Mouse (Mus musculus): ENCODE measurements around the gene Kcnc1. TPM values are rescaled to one million over a fixed set of nuclear protein-coding genes. Genes with fewer than 3 reads are reported as not detected.

Gene Kcnc1
- polyA plus RNA-seq, 1 experiment from 2014 or later, result 0.06 TPM

- Histone ChIP-seq H3K4me1 (ENCODE audit: control insufficient read depth, low read depth, low read length) (no peaks in the 10 kb centered on the region), H3K27me3 (ENCODE audit: control insufficient read depth, insufficient read depth, low read depth, low read length) (no peaks in the 10 kb centered on the region), H3K4me2 (ENCODE audit: low read depth, low read length) (no peak overlapping the region), H3K9ac (ENCODE audit: low read depth, low read length) (no peak overlapping the region), H3K4me3 (ENCODE audit: low read depth, low read length) (no peak overlapping the region), H3K9me3 (replicated peaks; ENCODE audit: control insufficient read depth, low read length) (no peaks in the 10 kb centered on the region), H3K27ac (ENCODE audit: low read length) (no peak overlapping the region), H3K36me3 (ENCODE audit: control insufficient read depth, insufficient read depth) (no peaks in the 10 kb centered on the region)
- 45% methylated on average over 7 of the region's 7 CpGs for WGBS (ENCODE audit: insufficient replicate concordance)
- ATAC-seq (ENCODE audit: low read depth), result no peak
Observed at GRCm38 (mm10) chr7:46471054-46471737, 74.9 kb downstream of the Kcnc1 start.

- Histone ChIP-seq H3K4me1 (ENCODE audit: control insufficient read depth, low read depth, low read length) (no peaks in the 10 kb centered on the region), H3K9ac (ENCODE audit: low read depth, low read length) (no peak overlapping the region), H3K4me2 (ENCODE audit: low read depth, low read length) (no peak overlapping the region), H3K4me3 (ENCODE audit: low read depth, low read length) (no peak overlapping the region), H3K27ac (ENCODE audit: low read length) (no peak overlapping the region), H3K9me3 (replicated peaks; ENCODE audit: control insufficient read depth, low read length) (no peaks in the 10 kb centered on the region), H3K27me3 (ENCODE audit: control insufficient read depth, insufficient read depth, low read depth, low read length) (no peaks in the 10 kb centered on the region), H3K36me3 (ENCODE audit: control insufficient read depth, insufficient read depth) (no peaks in the 10 kb centered on the region)
- WGBS (ENCODE audit: insufficient replicate concordance), result 49% methylated on average over 9 of the region's 9 CpGs
- no peak for ATAC-seq (ENCODE audit: low read depth)
Observed at GRCm38 (mm10) chr7:46473141-46473540, 76.8 kb downstream of the Kcnc1 start.

- no peaks in the 10 kb centered on the region for H3K27me3 ChIP-seq (ENCODE audit: control insufficient read depth, insufficient read depth, low read depth, low read length)
- H3K9me3 ChIP-seq (replicated peaks; ENCODE audit: control insufficient read depth, low read length), result no peaks in the 10 kb centered on the region
- H3K4me1 ChIP-seq (ENCODE audit: control insufficient read depth, low read depth, low read length), result no peaks in the 10 kb centered on the region
- no peak overlapping the region for H3K27ac ChIP-seq (ENCODE audit: low read length)
- ATAC-seq (ENCODE audit: low read depth), result no peak
- H3K36me3 ChIP-seq (ENCODE audit: control insufficient read depth, insufficient read depth), result no peaks in the 10 kb centered on the region
- WGBS (ENCODE audit: insufficient replicate concordance), result 65% methylated on average over 5 of the region's 5 CpGs
- no peak overlapping the region for H3K4me3 ChIP-seq (ENCODE audit: low read depth, low read length)
- no peak overlapping the region for H3K9ac ChIP-seq (ENCODE audit: low read depth, low read length)
- H3K4me2 ChIP-seq (ENCODE audit: low read depth, low read length), result no peak overlapping the region
Observed at GRCm38 (mm10) chr7:46475464-46475863, 79.2 kb downstream of the Kcnc1 start.

- WGBS (ENCODE audit: insufficient replicate concordance), result 71% methylated on average over 3 of the region's 3 CpGs
- Histone ChIP-seq H3K27me3 (ENCODE audit: control insufficient read depth, insufficient read depth, low read depth, low read length) (no peaks in the 10 kb centered on the region), H3K9me3 (replicated peaks; ENCODE audit: control insufficient read depth, low read length) (no peaks in the 10 kb centered on the region), H3K36me3 (ENCODE audit: control insufficient read depth, insufficient read depth) (no peaks in the 10 kb centered on the region), H3K4me3 (ENCODE audit: low read depth, low read length) (no peak overlapping the region), H3K4me2 (ENCODE audit: low read depth, low read length) (no peak overlapping the region), H3K9ac (ENCODE audit: low read depth, low read length) (no peak overlapping the region), H3K4me1 (ENCODE audit: control insufficient read depth, low read depth, low read length) (no peaks in the 10 kb centered on the region; the same call in 1 of the 2 replicates), H3K27ac (ENCODE audit: low read length) (no peak overlapping the region)
- ATAC-seq (ENCODE audit: low read depth), result no peak
Observed at GRCm38 (mm10) chr7:46477456-46477855, 81.2 kb downstream of the Kcnc1 start.

GRCm38 (mm10) chr7:46479793-46480192, 83.5 kb downstream of the Kcnc1 start:
- Histone ChIP-seq H3K9me3 (replicated peaks; ENCODE audit: control insufficient read depth, low read length) (no peaks in the 10 kb centered on the region), H3K36me3 (ENCODE audit: control insufficient read depth, insufficient read depth) (no peaks in the 10 kb centered on the region), H3K27me3 (ENCODE audit: control insufficient read depth, insufficient read depth, low read depth, low read length) (no peaks in the 10 kb centered on the region), H3K27ac (ENCODE audit: low read length) (no peak overlapping the region), H3K9ac (ENCODE audit: low read depth, low read length) (no peak overlapping the region), H3K4me3 (ENCODE audit: low read depth, low read length) (no peak overlapping the region), H3K4me2 (ENCODE audit: low read depth, low read length) (no peak overlapping the region), H3K4me1 (ENCODE audit: control insufficient read depth, low read depth, low read length) (no peaks in the 10 kb centered on the region; the same call in 1 of the 2 replicates)
- ATAC-seq (ENCODE audit: low read depth), result no peak
- 51% methylated on average over 6 of the region's 6 CpGs for WGBS (ENCODE audit: insufficient replicate concordance)

GRCm38 (mm10) chr7:46482099-46482531, 85.8 kb downstream of the Kcnc1 start:
- no peaks in the 10 kb centered on the region for H3K36me3 ChIP-seq (ENCODE audit: control insufficient read depth, insufficient read depth)
- H3K4me1 ChIP-seq (ENCODE audit: control insufficient read depth, low read depth, low read length), result no peaks in the 10 kb centered on the region; the same call in 1 of the 2 replicates
- H3K9me3 ChIP-seq (replicated peaks; ENCODE audit: control insufficient read depth, low read length), result no peaks in the 10 kb centered on the region
- H3K4me2 ChIP-seq (ENCODE audit: low read depth, low read length), result no peak overlapping the region
- H3K9ac ChIP-seq (ENCODE audit: low read depth, low read length), result no peak overlapping the region
- ATAC-seq (ENCODE audit: low read depth), result no peak
- H3K4me3 ChIP-seq (ENCODE audit: low read depth, low read length), result no peak overlapping the region
- H3K27me3 ChIP-seq (ENCODE audit: control insufficient read depth, insufficient read depth, low read depth, low read length), result no peaks in the 10 kb centered on the region
- H3K27ac ChIP-seq (ENCODE audit: low read length), result no peak overlapping the region
- WGBS (ENCODE audit: insufficient replicate concordance), result 30% methylated on average over 2 of the region's 2 CpGs

GRCm38 (mm10) chr7:46483050-46483449, 86.8 kb downstream of the Kcnc1 start:
- no peak overlapping the region for H3K4me2 ChIP-seq (ENCODE audit: low read depth, low read length)
- no peak overlapping the region for H3K4me3 ChIP-seq (ENCODE audit: low read depth, low read length)
- H3K36me3 ChIP-seq (ENCODE audit: control insufficient read depth, insufficient read depth), result no peaks in the 10 kb centered on the region
- ATAC-seq (ENCODE audit: low read depth), result no peak
- no peaks in the 10 kb centered on the region for H3K27me3 ChIP-seq (ENCODE audit: control insufficient read depth, insufficient read depth, low read depth, low read length)
- H3K4me1 ChIP-seq (ENCODE audit: control insufficient read depth, low read depth, low read length), result no peaks in the 10 kb centered on the region; the same call in 1 of the 2 replicates
- H3K9ac ChIP-seq (ENCODE audit: low read depth, low read length), result no peak overlapping the region
- no peaks in the 10 kb centered on the region for H3K9me3 ChIP-seq (replicated peaks; ENCODE audit: control insufficient read depth, low read length)
- no peak overlapping the region for H3K27ac ChIP-seq (ENCODE audit: low read length)
- WGBS (ENCODE audit: insufficient replicate concordance), result 68% methylated on average over 10 of the region's 10 CpGs

- WGBS (ENCODE audit: insufficient replicate concordance), result 58% methylated on average over 6 of the region's 6 CpGs
Observed at GRCm38 (mm10) chr7:46484223-46484622, 87.9 kb downstream of the Kcnc1 start.

GRCm38 (mm10) chr7:46486761-46487160, 90.5 kb downstream of the Kcnc1 start:
- no peak overlapping the region for H3K27ac ChIP-seq (ENCODE audit: low read length)
- no peaks in the 10 kb centered on the region; the same call in 1 of the 2 replicates for H3K4me1 ChIP-seq (ENCODE audit: control insufficient read depth, low read depth, low read length)
- H3K9me3 ChIP-seq (replicated peaks; ENCODE audit: control insufficient read depth, low read length), result no peaks in the 10 kb centered on the region
- ATAC-seq (ENCODE audit: low read depth), result no peak
- no peak overlapping the region for H3K9ac ChIP-seq (ENCODE audit: low read depth, low read length)
- no peak overlapping the region for H3K4me2 ChIP-seq (ENCODE audit: low read depth, low read length)
- H3K4me3 ChIP-seq (ENCODE audit: low read depth, low read length), result no peak overlapping the region
- 68% methylated on average over 5 of the region's 5 CpGs for WGBS (ENCODE audit: insufficient replicate concordance)
- no peaks in the 10 kb centered on the region for H3K36me3 ChIP-seq (ENCODE audit: control insufficient read depth, insufficient read depth)
- no peaks in the 10 kb centered on the region for H3K27me3 ChIP-seq (ENCODE audit: control insufficient read depth, insufficient read depth, low read depth, low read length)

More at GRCm38 (mm10) chr7:46484223-46484622, 87.9 kb downstream of the Kcnc1 start:
- H3K9me3 ChIP-seq (replicated peaks; ENCODE audit: control insufficient read depth, low read length), result no peaks in the 10 kb centered on the region
- H3K27me3 ChIP-seq (ENCODE audit: control insufficient read depth, insufficient read depth, low read depth, low read length), result no peaks in the 10 kb centered on the region
- H3K4me2 ChIP-seq (ENCODE audit: low read depth, low read length), result no peak overlapping the region
- no peak overlapping the region for H3K9ac ChIP-seq (ENCODE audit: low read depth, low read length)
- H3K4me3 ChIP-seq (ENCODE audit: low read depth, low read length), result no peak overlapping the region
- H3K27ac ChIP-seq (ENCODE audit: low read length), result no peak overlapping the region
- H3K36me3 ChIP-seq (ENCODE audit: control insufficient read depth, insufficient read depth), result no peaks in the 10 kb centered on the region
- no peaks in the 10 kb centered on the region; the same call in 1 of the 2 replicates for H3K4me1 ChIP-seq (ENCODE audit: control insufficient read depth, low read depth, low read length)
- ATAC-seq (ENCODE audit: low read depth), result no peak

Data from liver, embryonic 16.5 days (tissue).